Mouse (Mus musculus): Measurements from ENCODE around the gene Mettl8. TPM values are rescaled to one million over a fixed set of nuclear protein-coding genes. Genes with fewer than 3 reads are reported as not detected.
A peak's percentile ranks its signal among the peaks of the same experiment; 100 is the strongest.

Gene Mettl8
- polyA plus RNA-seq, 1 experiment from 2014 or later: 11.2 TPM

GRCm38 (mm10) chr2:71046151-71046550 lies 9.2 kb downstream of the Mettl8 start:
- H3K36me3 ChIP-seq (ENCODE audit: control insufficient read depth, insufficient read depth, low read length): no peaks in the 10 kb centered on the region
- no peaks in the 10 kb centered on the region for H3K9me3 ChIP-seq (replicated peaks; ENCODE audit: control insufficient read depth, low read length, poor library complexity, severe bottlenecking)
- H3K27ac ChIP-seq (ENCODE audit: low read length): no peak overlapping the region
- no peaks in the 10 kb centered on the region for H3K27me3 ChIP-seq (ENCODE audit: control insufficient read depth, insufficient read depth, low read depth, low read length)
- WGBS: 72% methylated on average over 6 of the region's 6 CpGs
- H3K9ac ChIP-seq (ENCODE audit: low read depth, low read length): no peak overlapping the region
- H3K4me3 ChIP-seq (ENCODE audit: low read depth, low read length): no peak overlapping the region
- H3K4me2 ChIP-seq (ENCODE audit: low read length): no peak overlapping the region
- H3K4me1 ChIP-seq (ENCODE audit: control insufficient read depth, insufficient read depth, low read length): no peaks in the 10 kb centered on the region
- no peak for ATAC-seq

GRCm38 (mm10) chr2:71039522-71040121 lies 15.8 kb downstream of the Mettl8 start:
- WGBS: 41% methylated on average over 11 of the region's 11 CpGs
- Histone ChIP-seq H3K36me3 (ENCODE audit: control insufficient read depth, insufficient read depth, low read length) (no peaks in the 10 kb centered on the region), H3K9me3 (replicated peaks; ENCODE audit: control insufficient read depth, low read length, poor library complexity, severe bottlenecking) (no peaks in the 10 kb centered on the region), H3K4me3 (ENCODE audit: low read depth, low read length) (no peak overlapping the region), H3K4me1 (ENCODE audit: control insufficient read depth, insufficient read depth, low read length) (no peaks in the 10 kb centered on the region), H3K9ac (ENCODE audit: low read depth, low read length) (no peak overlapping the region), H3K27ac (ENCODE audit: low read length) (no peak overlapping the region), H3K27me3 (ENCODE audit: control insufficient read depth, insufficient read depth, low read depth, low read length) (no peaks in the 10 kb centered on the region), H3K4me2 (ENCODE audit: low read length) (peak overlapping the region; percentile 31; the same call in 1 of the 2 replicates)
- peak; percentile 77 for ATAC-seq

GRCm38 (mm10) chr2:71037447-71037846 lies 17.9 kb downstream of the Mettl8 start:
- no peak for ATAC-seq
- H3K27me3 ChIP-seq (ENCODE audit: control insufficient read depth, insufficient read depth, low read depth, low read length): no peaks in the 10 kb centered on the region
- H3K9ac ChIP-seq (ENCODE audit: low read depth, low read length): no peak overlapping the region
- WGBS: 84% methylated on average over 6 of the region's 6 CpGs
- 0 out of 2 replicates have a peak, but pooled peaks cover 3% of the 10 kb centered on the region for H3K4me1 ChIP-seq (ENCODE audit: control insufficient read depth, insufficient read depth, low read length)
- H3K4me2 ChIP-seq (ENCODE audit: low read length): no peak overlapping the region
- no peaks in the 10 kb centered on the region for H3K9me3 ChIP-seq (replicated peaks; ENCODE audit: control insufficient read depth, low read length, poor library complexity, severe bottlenecking)
- H3K4me3 ChIP-seq (ENCODE audit: low read depth, low read length): no peak overlapping the region
- H3K27ac ChIP-seq (ENCODE audit: low read length): no peak overlapping the region
- no peaks in the 10 kb centered on the region for H3K36me3 ChIP-seq (ENCODE audit: control insufficient read depth, insufficient read depth, low read length)

- H3K9me3 ChIP-seq (replicated peaks; ENCODE audit: control insufficient read depth, low read length, poor library complexity, severe bottlenecking): no peaks in the 10 kb centered on the region
- no peaks in the 10 kb centered on the region for H3K36me3 ChIP-seq (ENCODE audit: control insufficient read depth, insufficient read depth, low read length)
- H3K9ac ChIP-seq (ENCODE audit: low read depth, low read length): no peak overlapping the region
- no peak overlapping the region for H3K4me2 ChIP-seq (ENCODE audit: low read length)
- no peak overlapping the region for H3K4me3 ChIP-seq (ENCODE audit: low read depth, low read length)
- H3K4me1 ChIP-seq (ENCODE audit: control insufficient read depth, insufficient read depth, low read length): 0 out of 2 replicates have a peak, but pooled peaks cover 3% of the 10 kb centered on the region
- WGBS: 21% methylated on average over 8 of the region's 8 CpGs
- H3K27me3 ChIP-seq (ENCODE audit: control insufficient read depth, insufficient read depth, low read depth, low read length): no peaks in the 10 kb centered on the region
- H3K27ac ChIP-seq (ENCODE audit: low read length): no peak overlapping the region
- ATAC-seq: peak; percentile 57; the same call in 1 of the 2 replicates
Measured at GRCm38 (mm10) chr2:71033987-71034386, 21.4 kb downstream of the Mettl8 start.

- no peak overlapping the region for H3K4me2 ChIP-seq (ENCODE audit: low read length)
- no peak overlapping the region for H3K9ac ChIP-seq (ENCODE audit: low read depth, low read length)
- no peak overlapping the region for H3K4me3 ChIP-seq (ENCODE audit: low read depth, low read length)
- 0 out of 2 replicates have a peak, but pooled peaks cover 3% of the 10 kb centered on the region for H3K4me1 ChIP-seq (ENCODE audit: control insufficient read depth, insufficient read depth, low read length)
- 88% methylated on average over 4 of the region's 4 CpGs for WGBS
- H3K27ac ChIP-seq (ENCODE audit: low read length): no peak overlapping the region
- no peaks in the 10 kb centered on the region for H3K36me3 ChIP-seq (ENCODE audit: control insufficient read depth, insufficient read depth, low read length)
- H3K9me3 ChIP-seq (replicated peaks; ENCODE audit: control insufficient read depth, low read length, poor library complexity, severe bottlenecking): no peaks in the 10 kb centered on the region
- no peak for ATAC-seq
- H3K27me3 ChIP-seq (ENCODE audit: control insufficient read depth, insufficient read depth, low read depth, low read length): no peaks in the 10 kb centered on the region
Measured at GRCm38 (mm10) chr2:71033014-71033413, 22.4 kb downstream of the Mettl8 start.

GRCm38 (mm10) chr2:71031973-71032794 lies 23.2 kb downstream of the Mettl8 start:
- 51% methylated on average over 18 of the region's 18 CpGs for WGBS
- no peaks in the 10 kb centered on the region for H3K9me3 ChIP-seq (replicated peaks; ENCODE audit: control insufficient read depth, low read length, poor library complexity, severe bottlenecking)
- 0 out of 2 replicates have a peak, but pooled peaks cover 3% of the 10 kb centered on the region for H3K4me1 ChIP-seq (ENCODE audit: control insufficient read depth, insufficient read depth, low read length)
- H3K9ac ChIP-seq (ENCODE audit: low read depth, low read length): no peak overlapping the region
- H3K36me3 ChIP-seq (ENCODE audit: control insufficient read depth, insufficient read depth, low read length): no peaks in the 10 kb centered on the region; the same call in 1 of the 2 replicates
- ATAC-seq: peak; percentile 63; the same call in 1 of the 2 replicates
- no peak overlapping the region for H3K4me3 ChIP-seq (ENCODE audit: low read depth, low read length)
- no peak overlapping the region for H3K27ac ChIP-seq (ENCODE audit: low read length)
- H3K4me2 ChIP-seq (ENCODE audit: low read length): peak overlapping the region; percentile 19; the same call in 1 of the 2 replicates
- H3K27me3 ChIP-seq (ENCODE audit: control insufficient read depth, insufficient read depth, low read depth, low read length): no peaks in the 10 kb centered on the region

GRCm38 (mm10) chr2:71030663-71031062 lies 24.7 kb downstream of the Mettl8 start:
- Histone ChIP-seq H3K4me1 (ENCODE audit: control insufficient read depth, insufficient read depth, low read length) (0 out of 2 replicates have a peak, but pooled peaks cover 3% of the 10 kb centered on the region), H3K9me3 (replicated peaks; ENCODE audit: control insufficient read depth, low read length, poor library complexity, severe bottlenecking) (no peaks in the 10 kb centered on the region), H3K27ac (ENCODE audit: low read length) (no peak overlapping the region), H3K36me3 (ENCODE audit: control insufficient read depth, insufficient read depth, low read length) (no peaks in the 10 kb centered on the region; the same call in 1 of the 2 replicates), H3K4me2 (ENCODE audit: low read length) (no peak overlapping the region), H3K4me3 (ENCODE audit: low read depth, low read length) (no peak overlapping the region), H3K9ac (ENCODE audit: low read depth, low read length) (no peak overlapping the region), H3K27me3 (ENCODE audit: control insufficient read depth, insufficient read depth, low read depth, low read length) (no peaks in the 10 kb centered on the region)
- ATAC-seq: no peak
- WGBS: 88% methylated on average over 2 of the region's 2 CpGs

- H3K27ac ChIP-seq (ENCODE audit: low read length): no peak overlapping the region
- ATAC-seq: no peak
- no peak overlapping the region for H3K9ac ChIP-seq (ENCODE audit: low read depth, low read length)
- no peaks in the 10 kb centered on the region for H3K4me1 ChIP-seq (ENCODE audit: control insufficient read depth, insufficient read depth, low read length)
- no peaks in the 10 kb centered on the region; the same call in 1 of the 2 replicates for H3K36me3 ChIP-seq (ENCODE audit: control insufficient read depth, insufficient read depth, low read length)
- no peak overlapping the region for H3K4me2 ChIP-seq (ENCODE audit: low read length)
- no peaks in the 10 kb centered on the region for H3K27me3 ChIP-seq (ENCODE audit: control insufficient read depth, insufficient read depth, low read depth, low read length)
- no peak overlapping the region for H3K4me3 ChIP-seq (ENCODE audit: low read depth, low read length)
- no peaks in the 10 kb centered on the region for H3K9me3 ChIP-seq (replicated peaks; ENCODE audit: control insufficient read depth, low read length, poor library complexity, severe bottlenecking)
- WGBS: 99% methylated on average over 9 of the region's 9 CpGs
Measured at GRCm38 (mm10) chr2:71027631-71028030, 27.8 kb downstream of the Mettl8 start.

- peak; percentile 48; the same call in 1 of the 2 replicates for ATAC-seq
- H3K36me3 ChIP-seq (ENCODE audit: control insufficient read depth, insufficient read depth, low read length): no peaks in the 10 kb centered on the region; the same call in 1 of the 2 replicates
Measured at GRCm38 (mm10) chr2:71026787-71027186, 28.6 kb downstream of the Mettl8 start.

More at GRCm38 (mm10) chr2:71026787-71027186, 28.6 kb downstream of the Mettl8 start:
- Histone ChIP-seq H3K27ac (ENCODE audit: low read length) (no peak overlapping the region), H3K9ac (ENCODE audit: low read depth, low read length) (no peak overlapping the region), H3K4me2 (ENCODE audit: low read length) (no peak overlapping the region), H3K4me3 (ENCODE audit: low read depth, low read length) (no peak overlapping the region), H3K27me3 (ENCODE audit: control insufficient read depth, insufficient read depth, low read depth, low read length) (no peaks in the 10 kb centered on the region), H3K9me3 (replicated peaks; ENCODE audit: control insufficient read depth, low read length, poor library complexity, severe bottlenecking) (no peaks in the 10 kb centered on the region), H3K4me1 (ENCODE audit: control insufficient read depth, insufficient read depth, low read length) (no peaks in the 10 kb centered on the region; the same call in 1 of the 2 replicates)
- 42% methylated on average over 5 of the region's 5 CpGs for WGBS
